Mouse (Mus musculus) liver, embryonic 14.5 days (tissue): ENCODE measurements around the gene Dusp8. TPM values are rescaled to one million over a fixed set of nuclear protein-coding genes. Genes with fewer than 3 reads are reported as not detected.
"Not testable (repeated sequence)": the region's sequence is repeated elsewhere in the genome, so short reads cannot be mapped to it uniquely, and the experiment has no call there.

Experiments used
- ATAC-seq: fragments of 200-750 bp; cut with Nextera tagmentation; 2 replicates; pipeline ENCODE4 v1.8.0; 2017; ENCODE audit warnings: moderate number of reproducible peaks, mild to moderate bottlenecking, moderate library complexity; ENCODE audit not compliant: insufficient read depth
- DNase-seq, 3 experiments: peaks; one replicate each; pipeline ENCODE4 v3.0.0-alpha.2; 2012 to 2013; ENCODE audit warnings: low read depth in 3 of 3, low spot score in 3 of 3
- H3K27ac ChIP-seq: fragments of 300-500 bp; sonication (generic); 2 replicates; pipeline ENCODE4 v1.5.1; 2014; ENCODE audit warnings: moderate library complexity, mild to moderate bottlenecking, control low read depth, inconsistent platforms
- H3K27me3 ChIP-seq: fragments of 300-500 bp; sonication (generic); 2 replicates; pipeline ENCODE4 v1.6.1; 2014; ENCODE audit warnings: mild to moderate bottlenecking, low read length, moderate library complexity; ENCODE audit not compliant: control insufficient read depth, insufficient read depth
- H3K36me3 ChIP-seq: fragments of 300-500 bp; sonication (generic); replicated peaks from 2 replicates; pipeline ENCODE4 v1.6.1; 2014; ENCODE audit warnings: low read depth; ENCODE audit not compliant: control insufficient read depth, insufficient read depth
- H3K4me1 ChIP-seq, 2 experiments: fragments of 200-500 bp in 1 of 2; fragments of 300-500 bp in 1 of 2; sonication (generic) in 1 of 2; replicated peaks; 2 replicates each; pipeline ENCODE4 v1.6.1; 2012 to 2014; ENCODE audit warnings: antibody characterized with exemption in 1 of 2, inconsistent platforms in 1 of 2, low read length in 1 of 2; ENCODE audit not compliant: control insufficient read depth in 2 of 2, insufficient read depth in 2 of 2
- H3K4me2 ChIP-seq: fragments of 300-500 bp; sonication (generic); 2 replicates; pipeline ENCODE4 v1.6.1; 2014; ENCODE audit warnings: low read depth, mild to moderate bottlenecking, control low read depth, moderate library complexity
- H3K4me3 ChIP-seq, 2 experiments: fragments of 200-500 bp in 1 of 2; fragments of 300-500 bp in 1 of 2; sonication (generic) in 1 of 2; 2 replicates each; pipeline ENCODE4 v1.5.1; 2012 to 2014; ENCODE audit warnings: low read depth in 2 of 2, low read length in 2 of 2, mild to moderate bottlenecking in 2 of 2, control low read depth in 1 of 2, inconsistent platforms in 1 of 2, moderate library complexity in 1 of 2; ENCODE audit not compliant: insufficient read depth in 1 of 2
- H3K9ac ChIP-seq: fragments of 300-500 bp; sonication (generic); replicated peaks from 2 replicates; pipeline ENCODE4 v1.6.1; 2014; ENCODE audit warnings: mild to moderate bottlenecking, control low read depth, moderate library complexity
- H3K9me3 ChIP-seq: fragments of 300-500 bp; sonication (generic); 2 replicates; pipeline ENCODE4 v1.6.1; 2016; ENCODE audit warnings: low read length, mixed read lengths; ENCODE audit not compliant: control insufficient read depth
- CTCF ChIP-seq: IDR thresholded peaks from 2 replicates; pipeline ENCODE4 v1.5.1; 2016; ENCODE audit warnings: antibody characterized with exemption, low read depth, control low read depth
- EP300 ChIP-seq: IDR thresholded peaks from 2 replicates; pipeline ENCODE4 v1.6.1; 2016; ENCODE audit warnings: antibody characterized with exemption, low read depth
- WGBS: fragments of 180-500 bp; shearing (Covaris S2); extraction: QIAGEN DNeasy Blood & Tissue Kit; methylation state at CpG from one replicate; pipeline ENCODE4 v1.1.7; 2014; ENCODE audit not compliant: insufficient replicate concordance; 5-methylcytosine and 5-hydroxymethylcytosine counted together
- polyA plus RNA-seq, 2 experiments: library from polyadenylated mRNA; depleted of rRNA in 1 of 2; stranded (reverse) in 1 of 2; unstranded in 1 of 2; fragments of >200 nt; fragmentation: Nextera tagmentation in 1 of 2; extraction: Ambion mirVana in 1 of 2; gene quantifications; 2 replicates each; pipeline versions ENCODE4 v1.2.1 to v1.2.3; 2012 to 2014

Gene Dusp8
- polyA plus RNA-seq (2012; rRNA removed) (2.5 TPM in 2 replicates), polyA plus RNA-seq (2014; fragmentation: Nextera tagmentation; extraction: Ambion mirVana) (3.8 and 4.2 TPM in 2 replicates)

GRCm38 (mm10) chr7:142095183-142095931 is at the start of gene Dusp8:
Gene Dusp8, minus strand, starts transcription at chr7:142095843.
- peak within 1 kb of the TSS; percentile 72 for H3K27ac ChIP-seq
- H3K9ac ChIP-seq: peak within 1 kb of the TSS; percentile 98
- DNase-seq (peak; percentile 81 to 87 (median 82)), ATAC-seq (peak; percentile 86)
- no peaks in the 10 kb centered on the region for H3K36me3 ChIP-seq
- WGBS: 1% methylated on average over 63 of the region's 63 CpGs
- H3K9me3 ChIP-seq: no peaks in the 10 kb centered on the region
- peaks cover 46% of the 10 kb centered on the region for H3K27me3 ChIP-seq
- peaks cover 22 to 33% of the 10 kb centered on the region in 2 experiments for H3K4me1 ChIP-seq
- peak within 1 kb of the TSS; percentile 79 to 80 for H3K4me3 ChIP-seq
- peak; percentile 64 for TF ChIP-seq CTCF
- no peak for TF ChIP-seq EP300
- peak within 1 kb of the TSS; percentile 89 for H3K4me2 ChIP-seq

GRCm38 (mm10) chr7:142144507-142144906 is 48.9 kb upstream of the Dusp8 start, which contains the start of gene Gm45337:
Gene Gm45337, minus strand, starts transcription at chr7:142144607.
- TF ChIP-seq EP300 (no peak), CTCF (no peak)
- Histone ChIP-seq H3K4me1 (no peaks in the 10 kb centered on the region), H3K36me3 (no peaks in the 10 kb centered on the region), H3K27me3 (no peaks in the 10 kb centered on the region), H3K4me3 (no peak within 1 kb of the TSS), H3K4me2 (no peak within 1 kb of the TSS), H3K27ac (no peak within 1 kb of the TSS), H3K9ac (no peak within 1 kb of the TSS), H3K9me3 (no peaks in the 10 kb centered on the region)
- ATAC-seq: no peak
- no peak for DNase-seq
- 27% methylated on average over 1 of the region's 1 CpGs for WGBS

- not testable (repeated sequence) for H3K27me3 ChIP-seq, H3K36me3 ChIP-seq, H3K4me3 ChIP-seq, H3K4me2 ChIP-seq, H3K27ac ChIP-seq, H3K9me3 ChIP-seq, ATAC-seq, H3K4me1 ChIP-seq, H3K9ac ChIP-seq, DNase-seq
- WGBS: 0% methylated on average over 1 of the region's 1 CpGs
Observed at GRCm38 (mm10) chr7:142143506-142144010, 47.9 kb upstream of the Dusp8 start.

- DNase-seq (no peak), ATAC-seq (no peak)
- TF ChIP-seq EP300: no peak
- TF ChIP-seq CTCF: no peak
- H3K27me3 ChIP-seq: no peaks in the 10 kb centered on the region
- no peaks in the 10 kb centered on the region for H3K9me3 ChIP-seq
- no peak overlapping the region for H3K9ac ChIP-seq
- WGBS: 8% methylated on average over 1 of the region's 1 CpGs
- H3K27ac ChIP-seq: no peak overlapping the region
- H3K36me3 ChIP-seq: no peaks in the 10 kb centered on the region
- no peak overlapping the region for H3K4me2 ChIP-seq
- no peaks in the 10 kb centered on the region for H3K4me1 ChIP-seq
- H3K4me3 ChIP-seq: no peak overlapping the region
Observed at GRCm38 (mm10) chr7:142140696-142141095, 45.1 kb upstream of the Dusp8 start.

GRCm38 (mm10) chr7:142135934-142136333 is 40.3 kb upstream of the Dusp8 start, which contains the start of gene Gm39115:
Gene Gm39115, minus strand, starts transcription at chr7:142136034.
- not testable (repeated sequence) for H3K27ac ChIP-seq, H3K4me3 ChIP-seq, H3K4me1 ChIP-seq, H3K27me3 ChIP-seq, DNase-seq, H3K9ac ChIP-seq, H3K9me3 ChIP-seq, H3K36me3 ChIP-seq, ATAC-seq, H3K4me2 ChIP-seq
- WGBS: 12% methylated on average over 2 of the region's 2 CpGs
